Mouse (Mus musculus) erythroblast, adult 5-6 weeks (primary cell): ENCODE results near the gene Dppa2. TPM values are rescaled to one million over a fixed set of nuclear protein-coding genes. Genes with fewer than 3 reads are reported as not detected.

Experiments used
- ATAC-seq: replicated peaks from 2 replicates; pipeline ENCODE4 v1.8.0; 2016; ENCODE audit warnings: moderate number of reproducible peaks, mild to moderate bottlenecking, moderate TSS enrichment, inconsistent platforms; ENCODE audit not compliant: poor library complexity, low FRiP score, severe bottlenecking
- total RNA-seq, 2 experiments: library from RNA; stranded (forward) in 1 of 2; stranded (reverse) in 1 of 2; fragments of 150-400 nt in 1 of 2; fragments of 200-764, 138-1000 nt in 1 of 2; gene quantifications; 2 replicates each; pipeline versions ENCODE4 v1.2.3 to v1.2.4; 2015 to 2017; ENCODE audit warnings: low replicate concordance in 2 of 2

Dppa2 gene
- total RNA-seq, 2 experiments from 2014 or later: not detected

- no peak for ATAC-seq
Observed at GRCm38 (mm10) chr16:48331822-48332221, 28.1 kb downstream of the Dppa2 start.

- ATAC-seq: no peak
Observed at GRCm38 (mm10) chr16:48335326-48335725, 31.6 kb downstream of the Dppa2 start.

GRCm38 (mm10) chr16:48344193-48344592, 40.5 kb downstream of the Dppa2 start:
- ATAC-seq: no peak

GRCm38 (mm10) chr16:48347246-48347645, 43.5 kb downstream of the Dppa2 start:
- ATAC-seq: no peak

- no peak for ATAC-seq
Observed at GRCm38 (mm10) chr16:48355716-48356115, 52.0 kb downstream of the Dppa2 start.

- ATAC-seq: no peak
Observed at GRCm38 (mm10) chr16:48356417-48356816, 52.7 kb downstream of the Dppa2 start.

- no peak for ATAC-seq
Observed at GRCm38 (mm10) chr16:48360887-48361286, 57.2 kb downstream of the Dppa2 start.

GRCm38 (mm10) chr16:48366801-48367200, 63.1 kb downstream of the Dppa2 start:
- no peak for ATAC-seq

- no peak for ATAC-seq
Observed at GRCm38 (mm10) chr16:48368096-48368495, 64.4 kb downstream of the Dppa2 start.

Other genes starting within 250 kb of the Dppa2 start
- not detected in 2 replicates for gene Dppa4, start 20.2 kb upstream of the Dppa2 start, total RNA-seq (2015; ENCODE audit: low replicate concordance)
- not detected in 2 replicates for gene Dppa4, start 20.2 kb upstream of the Dppa2 start, total RNA-seq (2017; ENCODE audit: low replicate concordance)
- not detected in 2 replicates for gene Gm5485, start 108.5 kb downstream of the Dppa2 start, total RNA-seq (2015; ENCODE audit: low replicate concordance)
- gene Gm5485, start 108.5 kb downstream of the Dppa2 start, total RNA-seq (2017; ENCODE audit: low replicate concordance): not detected in 2 replicates
- gene Morc1, start 127.3 kb downstream of the Dppa2 start, total RNA-seq (2015; ENCODE audit: low replicate concordance): not detected in 2 replicates
- gene Morc1, start 127.3 kb downstream of the Dppa2 start, total RNA-seq (2017; ENCODE audit: low replicate concordance): not detected in 2 replicates